In genomic region chr6:147744081-147744480, GRCm38 (mm10) we compare ENCODE assay signal across 26 mouse cellular contexts.
A peak's percentile ranks its signal among the peaks of the same experiment; 100 is the strongest.
DNase-seq lines count a peak whose midpoint lies in the region; ATAC-seq and TF ChIP-seq lines count a peak whose summit lies in the region.
"Had no signal": no experiment of that assay in that cellular context is flagged by ENCODE, and none has a peak within 500 bp of the region (broad histone marks: within the 10 kb centered on the region; RNA-seq: fewer than 3 reads in every experiment).

No protein-coding gene starts in this region.

- no peaks in the 10 kb centered on the region for H3K79me2 ChIP-seq in heart, adult 2 months (replicated peaks; ENCODE audit: control insufficient read depth, insufficient read depth, low read length)

- no peaks in the 10 kb centered on the region for H3K36me3 ChIP-seq in heart, embryonic 12.5 days
- H3K36me3 ChIP-seq in heart, adult 2 months (ENCODE audit: control insufficient read depth, insufficient read depth, low read length): no peaks in the 10 kb centered on the region
- H3K36me3 ChIP-seq in limb, embryonic 14.5 days (ENCODE audit: control insufficient read depth, insufficient read depth, low read length): no peaks in the 10 kb centered on the region
- H3K36me3 ChIP-seq in limb, embryonic 10.5 days: no peaks in the 10 kb centered on the region
- no peaks in the 10 kb centered on the region for H3K36me3 ChIP-seq in midbrain, embryonic 14.5 days (ENCODE audit: control insufficient read depth, insufficient read depth, low read length)
- H3K36me3 ChIP-seq in midbrain, embryonic 13.5 days: no peaks in the 10 kb centered on the region
- H3K36me3 ChIP-seq: embryonic facial prominence, embryonic 15.5 days; heart, embryonic 10.5 days; limb, embryonic 13.5 days; midbrain, embryonic 10.5 days; neural tube, embryonic 15.5 days had no signal

- H3K4me1 ChIP-seq in heart, embryonic 12.5 days (replicated peaks): peaks cover 20% of the 10 kb centered on the region
- H3K4me1 ChIP-seq in heart, adult 2 months (ENCODE audit: control insufficient read depth, insufficient read depth, low read length): no peaks in the 10 kb centered on the region
- peaks cover 11% of the 10 kb centered on the region; the same call in 1 of the 2 replicates for H3K4me1 ChIP-seq in limb, embryonic 14.5 days (ENCODE audit: control insufficient read depth, insufficient read depth, low read length)
- H3K4me1 ChIP-seq in limb, embryonic 10.5 days: peaks cover 4% of the 10 kb centered on the region; the same call in 1 of the 2 replicates
- no peaks in the 10 kb centered on the region for H3K4me1 ChIP-seq in midbrain, embryonic 14.5 days (ENCODE audit: control insufficient read depth, insufficient read depth, low read length)
- no peaks in the 10 kb centered on the region for H3K4me1 ChIP-seq in midbrain, embryonic 13.5 days (replicated peaks)
- H3K4me1 ChIP-seq: embryonic facial prominence, embryonic 15.5 days; neural tube, embryonic 15.5 days had no signal

- TF ChIP-seq POLR2A in heart, adult 2 months (IDR thresholded peaks at IDR 0.05; ENCODE audit: insufficient read depth, low read depth, low read length): no peak
- no peak for TF ChIP-seq POLR2A in limb, embryonic 14.5 days (IDR thresholded peaks at IDR 0.05; ENCODE audit: borderline replicate concordance, extremely low read depth, insufficient read depth, insufficient read length)

- H3K27ac ChIP-seq in heart, embryonic 12.5 days (ENCODE audit: poor library complexity, severe bottlenecking): 0 out of 2 replicates have a peak overlapping the region, but pooled peaks have one; percentile 2
- H3K27ac ChIP-seq in heart, adult 2 months: no peak overlapping the region
- H3K27ac ChIP-seq in limb, embryonic 14.5 days (replicated peaks; ENCODE audit: low read depth, low read length): no peak overlapping the region
- H3K27ac ChIP-seq in limb, embryonic 10.5 days: no peak overlapping the region
- H3K27ac ChIP-seq in midbrain, embryonic 14.5 days (replicated peaks; ENCODE audit: low read depth, low read length): no peak overlapping the region
- no peak overlapping the region for H3K27ac ChIP-seq in midbrain, embryonic 13.5 days
- H3K27ac ChIP-seq: embryonic facial prominence, embryonic 15.5 days; heart, embryonic 10.5 days; hindbrain, postnatal 0 days; limb, embryonic 13.5 days; macrophage; midbrain, embryonic 10.5 days; neural tube, embryonic 15.5 days had no signal

- no peak overlapping the region for H3K4me3 ChIP-seq in heart, embryonic 12.5 days
- no peak overlapping the region for H3K4me3 ChIP-seq in heart, adult 2 months
- H3K4me3 ChIP-seq in limb, embryonic 14.5 days (replicated peaks; ENCODE audit: low read length): no peak overlapping the region
- no peak overlapping the region for H3K4me3 ChIP-seq in limb, embryonic 10.5 days
- H3K4me3 ChIP-seq in midbrain, embryonic 14.5 days (replicated peaks; ENCODE audit: low read depth, low read length): no peak overlapping the region
- no peak overlapping the region for H3K4me3 ChIP-seq in midbrain, embryonic 13.5 days (replicated peaks)
- H3K4me3 ChIP-seq: embryonic facial prominence, embryonic 15.5 days; heart, embryonic 10.5 days; limb, embryonic 13.5 days; midbrain, embryonic 10.5 days; neural tube, embryonic 15.5 days had no signal

- TF ChIP-seq CTCF in heart, adult 2 months (IDR thresholded peaks at IDR 0.05): no peak

- 39% methylated on average over 3 of the region's 3 CpGs for WGBS in heart, embryonic 12.5 days
- 56% methylated on average over 3 of the region's 3 CpGs for WGBS in heart, adult 2 months
- WGBS in limb, embryonic 14.5 days: 64% methylated on average over 3 of the region's 3 CpGs
- WGBS in limb, embryonic 10.5 days: 78% methylated on average over 3 of the region's 3 CpGs
- WGBS in midbrain, embryonic 14.5 days: 63% methylated on average over 3 of the region's 3 CpGs
- WGBS in midbrain, embryonic 13.5 days: 62% methylated on average over 3 of the region's 3 CpGs

- no peak for TF ChIP-seq EP300 in heart, adult 2 months (IDR thresholded peaks at IDR 0.05; ENCODE audit: insufficient read depth, low read depth, low read length)

- H3K9me3 ChIP-seq in heart, embryonic 12.5 days (replicated peaks): no peaks in the 10 kb centered on the region
- no peaks in the 10 kb centered on the region for H3K9me3 ChIP-seq in limb, embryonic 14.5 days (ENCODE audit: control insufficient read depth, low read length)
- no peaks in the 10 kb centered on the region for H3K9me3 ChIP-seq in limb, embryonic 10.5 days (replicated peaks)
- H3K9me3 ChIP-seq in midbrain, embryonic 14.5 days (ENCODE audit: control insufficient read depth, low read length): no peaks in the 10 kb centered on the region
- H3K9me3 ChIP-seq in midbrain, embryonic 13.5 days: no peaks in the 10 kb centered on the region
- H3K9me3 ChIP-seq: embryonic facial prominence, embryonic 15.5 days; heart, embryonic 10.5 days; limb, embryonic 13.5 days; midbrain, embryonic 10.5 days; neural tube, embryonic 15.5 days had no signal

- intact Hi-C loops in heart, adult 2 months (cut with DNase I): no loop called here

- H3K4me2 ChIP-seq in heart, embryonic 12.5 days: no peak overlapping the region
- no peak overlapping the region for H3K4me2 ChIP-seq in limb, embryonic 14.5 days (replicated peaks; ENCODE audit: low read depth, low read length, severe bottlenecking)
- H3K4me2 ChIP-seq in midbrain, embryonic 14.5 days (ENCODE audit: low read length): no peak overlapping the region
- no peak overlapping the region for H3K4me2 ChIP-seq in midbrain, embryonic 13.5 days (replicated peaks)
- H3K4me2 ChIP-seq: embryonic facial prominence, embryonic 15.5 days; limb, embryonic 13.5 days; neural tube, embryonic 15.5 days had no signal

- DNase-seq in heart, adult 2 months: no peak
- no peak for DNase-seq in limb, embryonic 14.5 days (ENCODE audit: low spot score)
- DNase-seq in limb, embryonic 10.5 days (ENCODE audit: low spot score): no peak
- DNase-seq in midbrain, embryonic 14.5 days: no peak
- DNase-seq in right cerebral cortex, postnatal 25 days: no peak
- DNase-seq: adrenal gland, adult 2 months; cerebellum, adult 2 months; cerebellum, postnatal 25 days; kidney, adult 9 months; kidney, postnatal 36 days; lung, adult 2 months; spleen, adult 18-20 months; thymus, adult 2 months; thymus, postnatal 4 days had no signal

- H3K9ac ChIP-seq in heart, embryonic 12.5 days: no peak overlapping the region
- no peak overlapping the region for H3K9ac ChIP-seq in heart, adult 2 months (ENCODE audit: low read depth, low read length)
- no peak overlapping the region for H3K9ac ChIP-seq in limb, embryonic 14.5 days (ENCODE audit: low read depth, low read length, severe bottlenecking)
- H3K9ac ChIP-seq in midbrain, embryonic 14.5 days (replicated peaks; ENCODE audit: low read length): no peak overlapping the region
- H3K9ac ChIP-seq in midbrain, embryonic 13.5 days (replicated peaks): no peak overlapping the region
- H3K9ac ChIP-seq: embryonic facial prominence, embryonic 15.5 days; limb, embryonic 13.5 days; neural tube, embryonic 15.5 days had no signal

- no peaks in the 10 kb centered on the region for H3K27me3 ChIP-seq in heart, embryonic 12.5 days (replicated peaks)
- H3K27me3 ChIP-seq in heart, adult 2 months (ENCODE audit: control insufficient read depth, insufficient read depth, low read length): no peaks in the 10 kb centered on the region
- no peaks in the 10 kb centered on the region for H3K27me3 ChIP-seq in limb, embryonic 14.5 days (ENCODE audit: control insufficient read depth, insufficient read depth, low read length)
- H3K27me3 ChIP-seq in limb, embryonic 10.5 days (ENCODE audit: low read depth, poor library complexity, severe bottlenecking): no peaks in the 10 kb centered on the region
- H3K27me3 ChIP-seq in midbrain, embryonic 14.5 days (ENCODE audit: control insufficient read depth, insufficient read depth, low read length): no peaks in the 10 kb centered on the region
- H3K27me3 ChIP-seq in midbrain, embryonic 13.5 days: no peaks in the 10 kb centered on the region
- H3K27me3 ChIP-seq: embryonic facial prominence, embryonic 15.5 days; limb, embryonic 13.5 days; neural tube, embryonic 15.5 days; Patski had no signal

- peak; percentile 67 for ATAC-seq in heart, embryonic 12.5 days (ENCODE audit: insufficient number of reproducible peaks, low FRiP score)
- peak; percentile 32; the same call in 1 of the 2 replicates for ATAC-seq in limb, embryonic 14.5 days (ENCODE audit: low FRiP score, low read depth)
- ATAC-seq in midbrain, embryonic 14.5 days (ENCODE audit: low FRiP score, low TSS enrichment): peak; percentile 34; the same call in 1 of the 2 replicates
- no peak for ATAC-seq in midbrain, embryonic 13.5 days
- peak; percentile 62 for ATAC-seq in megakaryocyte-erythroid progenitor cell, adult 5-6 weeks (replicated peaks; ENCODE audit: low FRiP score, low TSS enrichment, poor library complexity, severe bottlenecking)
- ATAC-seq: forebrain, embryonic 14.5 days; hindbrain, postnatal 0 days; Patski had no signal
